Comparison of ENCODE assay signal across 12 mouse cellular contexts in the genomic region with DNA sequence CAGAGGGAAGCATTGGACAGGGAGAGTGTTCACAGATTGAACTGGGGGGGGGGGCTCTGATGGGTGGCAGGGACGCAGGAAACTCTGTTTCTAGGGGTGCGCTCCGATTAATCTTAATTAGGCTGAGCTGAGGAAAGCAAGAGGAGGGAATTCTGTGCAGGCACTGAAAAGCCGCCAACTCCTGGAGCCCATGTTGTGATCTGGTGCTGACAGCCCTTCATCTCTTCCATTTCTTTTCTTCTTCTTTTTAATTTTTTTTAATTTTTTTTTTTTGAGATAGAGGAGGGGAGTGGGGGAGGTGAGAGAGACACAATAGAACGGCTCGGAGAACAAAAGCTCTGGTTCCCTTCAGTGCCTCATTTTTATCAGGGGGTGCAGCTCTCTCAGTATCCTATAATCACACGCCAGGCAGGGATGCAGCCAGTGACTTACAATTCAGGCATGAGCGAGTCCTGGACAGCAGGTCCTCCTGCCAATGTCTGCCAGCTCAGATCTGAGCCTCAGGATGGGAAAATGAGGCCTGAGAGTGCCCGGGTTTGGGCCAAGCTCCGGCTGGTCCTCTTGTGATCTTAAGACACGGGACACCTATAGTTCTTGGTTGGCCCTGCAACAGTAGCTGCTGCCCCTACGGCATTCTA.
DNase-seq lines count a peak whose midpoint lies in the region; ATAC-seq and TF ChIP-seq lines count a peak whose summit lies in the region.
"Had no signal": no experiment of that assay in that cellular context is flagged by ENCODE, and none has a peak within 500 bp of the region (broad histone marks: within the 10 kb centered on the region; RNA-seq: fewer than 3 reads in every experiment).

No protein-coding gene starts in this region.

- peaks cover 3% of the 10 kb centered on the region; the same call in 1 of the 2 replicates for H3K36me3 ChIP-seq in heart, embryonic 13.5 days
- peaks cover 13% of the 10 kb centered on the region; the same call in 1 of the 2 replicates for H3K36me3 ChIP-seq in embryonic facial prominence, embryonic 10.5 days (replicated peaks)
- no peaks in the 10 kb centered on the region for H3K36me3 ChIP-seq in hindbrain, postnatal 0 days (ENCODE audit: insufficient read depth, low read length)

- WGBS in heart, embryonic 13.5 days, result 59% methylated on average over 12 of the region's 12 CpGs
- 83% methylated on average over 12 of the region's 12 CpGs for WGBS in embryonic facial prominence, embryonic 10.5 days
- WGBS in hindbrain, postnatal 0 days, result 36% methylated on average over 12 of the region's 12 CpGs

- no peak for TF ChIP-seq CTCF in brain, embryonic 14.5 days (IDR thresholded peaks at IDR 0.05; ENCODE audit: borderline replicate concordance, extremely low read depth, insufficient read depth, insufficient read length)
- TF ChIP-seq CTCF in hindbrain, postnatal 0 days (IDR thresholded peaks at IDR 0.05; ENCODE audit: low read depth), result no peak

- no peaks in the 10 kb centered on the region for H3K9me3 ChIP-seq in heart, embryonic 13.5 days
- no peaks in the 10 kb centered on the region for H3K9me3 ChIP-seq in embryonic facial prominence, embryonic 10.5 days
- no peaks in the 10 kb centered on the region for H3K9me3 ChIP-seq in hindbrain, postnatal 0 days (ENCODE audit: low read length)

- ATAC-seq in heart, embryonic 13.5 days (ENCODE audit: extremely low read depth, insufficient number of reproducible peaks, low FRiP score, low TSS enrichment), result no peak
- no peak for ATAC-seq in hindbrain, postnatal 0 days

- intact Hi-C loops in heart, postnatal 25 days (cut with DNase I), result no loop called here

- no peak for DNase-seq in heart, postnatal 25 days (ENCODE audit: low spot score)
- peak; percentile 79 for DNase-seq in brain, embryonic 14.5 days (ENCODE audit: low read depth)
- DNase-seq in embryonic facial prominence, embryonic 10.5 days (ENCODE audit: low spot score), result no peak
- peak; percentile 51 for DNase-seq in hindbrain, postnatal 0 days (ENCODE audit: low spot score)
- DNase-seq in spleen, adult 18-20 months, result no peak
- no peak for DNase-seq in thymus, postnatal 0 days (ENCODE audit: low spot score)
- no peak for DNase-seq in thymus, adult 18-20 months
- DNase-seq: adrenal gland, postnatal 14 days; B cell, adult 2 months; lung, embryonic 14.5 days had no signal

- no peak overlapping the region for H3K4me2 ChIP-seq in heart, embryonic 13.5 days
- H3K4me2 ChIP-seq in hindbrain, postnatal 0 days (ENCODE audit: low read depth, low read length), result 0 out of 2 replicates have a peak overlapping the region, but pooled peaks have one; percentile 5
- H3K4me2 ChIP-seq: lung, embryonic 14.5 days had no signal

- peak overlapping the region; percentile 60 for H3K9ac ChIP-seq in heart, embryonic 13.5 days
- H3K9ac ChIP-seq in hindbrain, postnatal 0 days (replicated peaks; ENCODE audit: low read length), result no peak overlapping the region
- H3K9ac ChIP-seq: lung, embryonic 14.5 days had no signal

- no peak overlapping the region for H3K4me3 ChIP-seq in heart, embryonic 13.5 days
- H3K4me3 ChIP-seq in embryonic facial prominence, embryonic 10.5 days, result no peak overlapping the region
- no peak overlapping the region for H3K4me3 ChIP-seq in hindbrain, postnatal 0 days (ENCODE audit: low read length)
- H3K4me3 ChIP-seq: left cerebral cortex, adult 2 months had no signal

- TF ChIP-seq POLR2A in brain, embryonic 14.5 days (IDR thresholded peaks at IDR 0.05; ENCODE audit: borderline replicate concordance, extremely low read depth, insufficient read depth, insufficient read length, poor library complexity, severe bottlenecking), result no peak

- peak overlapping the region; percentile 81 for H3K27ac ChIP-seq in heart, embryonic 13.5 days (replicated peaks)
- H3K27ac ChIP-seq in embryonic facial prominence, embryonic 10.5 days (replicated peaks), result peak overlapping the region; percentile 71
- peak overlapping the region; percentile 52 for H3K27ac ChIP-seq in hindbrain, postnatal 0 days
- H3K27ac ChIP-seq: left cerebral cortex, adult 2 months had no signal

- H3K4me1 ChIP-seq in heart, embryonic 13.5 days, result peaks cover 78% of the 10 kb centered on the region
- peaks cover 71% of the 10 kb centered on the region for H3K4me1 ChIP-seq in embryonic facial prominence, embryonic 10.5 days
- peaks cover 23% of the 10 kb centered on the region for H3K4me1 ChIP-seq in hindbrain, postnatal 0 days (ENCODE audit: insufficient read depth, low read length)

- H3K27me3 ChIP-seq in heart, embryonic 13.5 days (replicated peaks), result no peaks in the 10 kb centered on the region
- H3K27me3 ChIP-seq in embryonic facial prominence, embryonic 10.5 days (replicated peaks; ENCODE audit: low read depth, poor library complexity, severe bottlenecking), result no peaks in the 10 kb centered on the region
- H3K27me3 ChIP-seq in hindbrain, postnatal 0 days (ENCODE audit: insufficient read depth, low read length), result no peaks in the 10 kb centered on the region

Comparison
In these comparisons a context has a peak if more than half of its experiments do, and no peak if none do; other contexts are left out.
1. DNase-seq: peak in brain, embryonic 14.5 days (single experiment) and hindbrain, postnatal 0 days (single experiment); none in heart, postnatal 25 days (single experiment), embryonic facial prominence, embryonic 10.5 days (single experiment), spleen, adult 18-20 months (0 of 2), thymus, postnatal 0 days (single experiment) and thymus, adult 18-20 months (0 of 2).
2. Peak in every context shown above with its lines, with median percentiles within 50 percentile points of each other: H3K27ac ChIP-seq.